Mouse (Mus musculus) heart, embryonic 10.5 days (tissue): ENCODE measurements around the gene Anapc15. TPM values are rescaled to one million over a fixed set of nuclear protein-coding genes. Genes with fewer than 3 reads are reported as not detected.

Experiments
- DNase-seq: peaks from one replicate; pipeline ENCODE4 v3.0.0-alpha.2; 2017; ENCODE audit warnings: low spot score
- H3K27ac ChIP-seq: fragments of 300-500 bp; sonication (generic); 2 replicates; pipeline ENCODE4 v1.5.1; 2016; ENCODE audit warnings: mild to moderate bottlenecking
- H3K27me3 ChIP-seq: fragments of 300-500 bp; sonication (generic); 2 replicates; pipeline ENCODE4 v1.6.1; 2016; ENCODE audit warnings: mild to moderate bottlenecking; ENCODE audit not compliant: poor library complexity, insufficient read depth, severe bottlenecking
- H3K36me3 ChIP-seq: fragments of 300-500 bp; sonication (generic); 2 replicates; pipeline ENCODE4 v1.6.1; 2016; ENCODE audit warnings: mild to moderate bottlenecking, moderate library complexity
- H3K4me1 ChIP-seq: fragments of 300-500 bp; sonication (generic); 2 replicates; pipeline ENCODE4 v1.6.1; 2016; ENCODE audit warnings: mild to moderate bottlenecking
- H3K4me3 ChIP-seq: fragments of 300-500 bp; sonication (generic); 2 replicates; pipeline ENCODE4 v1.5.1; 2016; ENCODE audit warnings: mild to moderate bottlenecking, moderate library complexity
- H3K9me3 ChIP-seq: fragments of 300-500 bp; sonication (generic); 2 replicates; pipeline ENCODE4 v1.6.1; 2016; ENCODE audit warnings: mild to moderate bottlenecking, moderate library complexity
- WGBS: fragments of 180-500 bp; shearing (Covaris S2); methylation state at CpG from one replicate; pipeline ENCODE4 v1.1.7; 2016; 5-methylcytosine and 5-hydroxymethylcytosine counted together
- polyA plus RNA-seq: library from polyadenylated mRNA; unstranded; fragments of >200 nt; fragmentation: Nextera tagmentation; extraction: Ambion mirVana; gene quantifications from 2 replicates; pipeline ENCODE4 v1.2.1, GENCODE M21; 2016

Anapc15 gene
- polyA plus RNA-seq, 1 experiment from 2014 or later = 94.3 TPM

DNA sequence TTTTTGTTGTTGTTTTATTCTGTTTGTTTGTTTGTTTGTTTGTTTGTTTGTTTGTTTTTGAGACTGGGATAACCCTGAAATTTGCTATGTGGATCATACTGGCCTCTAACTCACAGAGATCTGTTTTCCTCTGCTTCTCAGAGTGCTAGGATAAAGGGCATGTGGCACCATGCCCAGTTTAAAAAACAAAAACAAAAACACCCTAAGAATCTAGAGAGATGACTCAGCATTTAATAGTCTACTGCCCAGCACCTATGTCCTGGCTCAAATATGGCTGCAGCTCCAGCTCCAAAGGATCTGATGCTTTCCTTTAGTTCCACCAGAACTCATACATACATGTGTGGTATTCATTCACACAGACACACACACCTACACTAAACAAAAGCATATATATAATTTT lies 2.5 kb upstream of the Anapc15 start:
- Histone ChIP-seq H3K9me3 (no peaks in the 10 kb centered on the region), H3K4me1 (no peaks in the 10 kb centered on the region)

DNA sequence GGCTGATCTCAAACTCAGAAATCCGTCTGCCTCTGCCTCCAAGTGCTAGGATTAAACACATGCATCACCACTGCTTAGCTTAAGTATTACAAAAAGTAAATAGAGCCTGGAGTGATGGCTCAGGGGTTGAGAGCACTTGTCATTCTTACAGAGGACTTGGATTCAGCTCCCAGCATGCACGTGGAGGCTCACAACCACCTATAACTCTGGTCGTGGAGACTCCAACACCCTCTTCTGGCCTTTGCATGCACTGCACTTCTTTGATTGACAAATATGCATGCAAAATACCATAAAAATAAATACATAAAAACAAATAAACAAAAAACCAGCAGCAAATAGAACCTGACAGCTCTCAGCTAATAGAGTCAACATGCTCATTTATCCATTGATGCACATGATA lies 1.2 kb upstream of the Anapc15 start:
- 0 out of 2 replicates have a peak, but pooled peaks cover 5% of the 10 kb centered on the region for H3K4me1 ChIP-seq
- no peaks in the 10 kb centered on the region for H3K36me3 ChIP-seq
- 67% methylated on average over 3 of the region's 3 CpGs for WGBS
- H3K27ac ChIP-seq = no peak overlapping the region
- H3K9me3 ChIP-seq = no peaks in the 10 kb centered on the region
- H3K27me3 ChIP-seq = no peaks in the 10 kb centered on the region
- no peak for DNase-seq
- no peak overlapping the region for H3K4me3 ChIP-seq

More for the DNA sequence above, 2.5 kb upstream of the Anapc15 start:
- no peaks in the 10 kb centered on the region for H3K27me3 ChIP-seq
- DNase-seq = no peak
- no peak overlapping the region for H3K4me3 ChIP-seq
- no peaks in the 10 kb centered on the region for H3K36me3 ChIP-seq
- no peak overlapping the region for H3K27ac ChIP-seq

DNA sequence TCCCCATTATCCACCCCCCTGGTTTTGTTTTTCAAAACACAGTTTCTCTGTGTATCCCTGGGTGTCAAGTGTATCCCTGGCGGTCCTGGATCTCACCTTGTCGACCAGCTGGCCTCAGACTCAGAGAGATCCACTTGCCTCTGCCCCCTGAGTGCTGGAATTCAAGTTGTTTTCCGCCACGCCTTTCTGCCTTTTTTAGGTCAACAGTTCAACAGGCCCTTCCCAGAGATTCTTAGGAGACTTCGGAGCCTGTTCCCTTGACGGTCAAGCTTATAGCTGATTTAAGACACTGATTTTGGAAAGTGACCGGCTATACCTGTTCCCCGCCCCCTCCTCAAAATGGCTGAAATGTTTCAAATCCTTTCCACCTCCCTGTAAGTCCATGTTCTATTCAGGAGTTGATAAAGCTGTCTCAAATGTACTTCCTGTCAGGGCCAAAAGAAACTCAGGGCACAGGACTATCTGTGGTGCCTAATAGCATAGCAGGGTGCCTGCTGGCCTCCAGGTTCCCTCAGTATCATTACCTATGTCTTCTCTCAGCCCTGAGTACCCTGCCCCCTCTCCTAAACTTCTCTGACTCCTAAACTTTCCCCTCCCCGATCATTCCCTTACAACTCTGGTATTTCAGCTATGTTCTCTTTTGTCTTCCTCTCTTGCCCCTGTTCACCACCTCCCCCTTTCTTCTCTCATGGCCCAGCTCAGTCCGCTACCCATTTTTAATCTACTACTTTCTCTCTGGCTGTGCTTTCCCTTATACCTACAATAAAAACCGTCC lies 3.2 kb downstream of the Anapc15 start:
- DNase-seq = no peak
- no peaks in the 10 kb centered on the region for H3K9me3 ChIP-seq
- peaks cover 19% of the 10 kb centered on the region for H3K4me1 ChIP-seq
- no peak overlapping the region for H3K27ac ChIP-seq
- H3K36me3 ChIP-seq = no peaks in the 10 kb centered on the region
- no peaks in the 10 kb centered on the region for H3K27me3 ChIP-seq
- 76% methylated on average over 11 of the region's 11 CpGs for WGBS
- no peak overlapping the region for H3K4me3 ChIP-seq

DNA sequence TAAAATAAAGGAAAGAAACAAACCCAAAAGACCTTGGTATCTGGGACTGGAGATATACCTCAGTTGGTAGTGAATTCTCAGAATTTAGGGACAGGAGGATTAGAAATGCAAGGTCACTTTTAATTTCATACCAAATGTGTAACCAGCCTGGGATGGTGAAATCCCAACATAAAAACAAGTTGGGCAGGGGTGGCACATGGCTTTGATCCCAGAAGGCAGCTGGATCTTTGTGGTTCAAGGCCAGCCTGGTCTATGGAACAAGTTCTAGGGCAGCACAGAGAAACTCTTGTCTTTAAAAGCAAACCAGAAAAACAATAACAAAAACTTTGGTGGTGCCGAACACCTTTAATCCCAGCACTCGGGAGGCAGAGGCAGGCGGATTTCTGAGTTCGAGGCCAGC lies 4.0 kb downstream of the Anapc15 start:
- no peak overlapping the region for H3K27ac ChIP-seq
- H3K9me3 ChIP-seq = no peaks in the 10 kb centered on the region
- H3K27me3 ChIP-seq = no peaks in the 10 kb centered on the region
- H3K36me3 ChIP-seq = no peaks in the 10 kb centered on the region
- no peak for DNase-seq
- peaks cover 19% of the 10 kb centered on the region for H3K4me1 ChIP-seq
- H3K4me3 ChIP-seq = no peak overlapping the region
- WGBS = 94% methylated on average over 4 of the region's 4 CpGs

DNA sequence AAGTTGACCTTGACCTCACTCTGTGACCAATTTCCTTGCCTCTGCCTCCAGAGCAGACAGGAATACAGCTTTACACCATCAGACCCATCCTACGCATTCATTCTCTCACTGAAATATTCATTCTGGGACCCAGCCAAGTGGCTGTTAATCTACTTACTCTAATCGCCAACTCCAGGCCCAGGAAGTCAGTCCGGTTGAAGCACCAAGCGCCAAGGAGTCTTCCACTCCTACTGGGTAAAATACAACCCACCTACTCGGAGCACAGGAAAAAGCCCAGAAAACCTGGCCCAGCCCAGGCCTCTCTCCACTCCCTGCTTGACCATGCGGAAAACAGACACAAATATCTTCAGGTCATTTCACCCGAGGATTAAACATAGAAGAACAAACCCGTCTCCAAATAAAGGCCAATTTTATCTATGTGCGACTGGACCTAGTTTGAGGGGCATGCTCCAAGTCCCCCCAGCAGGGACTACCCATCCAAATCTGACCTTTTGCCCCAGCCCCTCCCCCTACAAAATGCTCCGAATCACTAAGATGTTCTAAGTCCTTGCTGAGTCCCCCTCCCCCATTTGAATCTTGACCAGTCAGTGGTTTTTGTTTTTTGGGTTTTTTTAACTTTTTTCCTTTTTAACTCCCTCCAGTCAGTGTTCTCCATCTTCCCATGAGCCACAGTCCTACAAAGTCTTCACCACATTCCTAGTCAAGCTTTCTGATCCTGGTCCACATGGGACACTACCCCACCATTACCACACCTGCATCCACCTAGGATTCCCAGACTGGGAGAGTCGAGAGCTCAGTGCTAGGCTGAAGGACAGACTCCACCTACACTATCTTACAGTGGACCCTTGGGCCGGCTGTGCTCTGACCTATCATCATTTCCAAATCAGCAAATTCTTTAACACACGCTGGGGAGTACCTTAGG lies 5.0 kb downstream of the Anapc15 start:
- Histone ChIP-seq H3K4me1 (peaks cover 24% of the 10 kb centered on the region), H3K36me3 (no peaks in the 10 kb centered on the region), H3K27me3 (no peaks in the 10 kb centered on the region), H3K4me3 (no peak overlapping the region), H3K9me3 (no peaks in the 10 kb centered on the region), H3K27ac (peak overlapping the region; percentile 36; the same call in 1 of the 2 replicates)
- WGBS = 70% methylated on average over 13 of the region's 13 CpGs
- no peak for DNase-seq

DNA sequence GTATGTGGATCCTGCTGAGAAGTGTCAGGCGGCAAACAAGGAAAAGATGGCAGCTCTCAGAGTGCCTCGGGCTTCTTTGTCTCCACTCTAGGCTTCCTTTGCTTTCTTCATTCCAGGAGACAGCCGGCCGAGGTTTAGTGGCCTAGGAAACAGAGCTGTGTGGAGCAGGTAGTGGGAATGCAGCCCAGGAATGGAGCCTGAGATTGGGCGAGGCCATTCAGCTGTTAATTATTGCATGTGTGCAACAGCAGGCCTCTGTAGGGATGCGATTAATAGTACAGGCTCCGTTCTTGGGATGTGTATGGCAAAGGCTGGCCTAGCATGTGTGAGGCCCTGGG lies 5.6 kb downstream of the Anapc15 start:
- no peaks in the 10 kb centered on the region for H3K27me3 ChIP-seq
- no peaks in the 10 kb centered on the region for H3K36me3 ChIP-seq
- no peak overlapping the region for H3K4me3 ChIP-seq
- no peak for DNase-seq
- H3K27ac ChIP-seq = no peak overlapping the region
- peaks cover 24% of the 10 kb centered on the region for H3K4me1 ChIP-seq
- H3K9me3 ChIP-seq = no peaks in the 10 kb centered on the region
- 65% methylated on average over 7 of the region's 7 CpGs for WGBS

DNA sequence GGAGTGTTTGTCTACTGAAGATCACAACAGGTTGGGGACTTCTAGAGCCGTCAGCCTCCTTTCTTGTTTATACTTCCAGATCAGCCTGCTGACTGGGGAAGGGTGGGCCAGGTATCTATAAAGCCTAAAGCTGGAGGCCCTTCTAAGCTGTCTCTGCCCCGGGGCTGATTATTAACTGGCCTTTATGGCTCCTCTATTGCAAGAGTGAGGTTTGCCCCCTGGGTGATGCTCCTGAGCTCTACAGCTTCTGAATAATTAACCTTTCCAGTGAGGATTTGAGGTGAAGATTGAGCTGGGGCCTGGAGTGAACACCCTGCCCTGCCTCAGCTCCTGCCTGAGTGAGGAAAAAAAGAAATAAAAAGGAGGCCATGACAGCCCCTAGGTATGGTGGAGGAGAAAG lies 7.1 kb downstream of the Anapc15 start, which contains the start of gene Folr1:
Folr1 (minus strand) TSS at position 160 of the 400 bp plus-strand sequence.
- no peak within 1 kb of the TSS for H3K4me3 ChIP-seq

DNA sequence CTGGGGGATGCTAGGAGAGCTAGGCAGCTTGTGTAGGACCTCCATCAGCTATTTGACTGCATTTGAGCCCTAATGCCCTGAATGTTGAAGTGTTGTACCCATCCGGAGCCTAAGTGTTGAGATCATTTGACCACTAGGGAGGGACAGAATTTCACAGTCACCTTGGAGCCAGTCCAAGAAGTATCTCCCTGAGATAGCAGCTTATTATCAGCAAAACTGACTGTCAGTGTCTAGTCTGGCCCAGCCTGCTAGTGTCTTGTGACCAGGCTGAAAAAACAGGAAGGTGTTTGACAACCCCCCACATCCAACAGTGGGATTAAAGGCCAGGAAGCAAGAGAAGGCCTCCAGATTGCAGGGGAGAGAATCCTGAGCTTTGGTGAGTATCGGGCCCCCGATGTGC lies 7.8 kb downstream of the Anapc15 start:
- WGBS = 34% methylated on average over 3 of the region's 3 CpGs
- Histone ChIP-seq H3K27me3 (no peaks in the 10 kb centered on the region), H3K4me1 (peaks cover 24% of the 10 kb centered on the region), H3K27ac (peak overlapping the region; percentile 59), H3K36me3 (no peaks in the 10 kb centered on the region), H3K4me3 (no peak overlapping the region), H3K9me3 (no peaks in the 10 kb centered on the region)
- DNase-seq = no peak

More for the DNA sequence above, 7.1 kb downstream of the Anapc15 start, which contains the start of gene Folr1:
- Histone ChIP-seq H3K27ac (peak within 1 kb of the TSS; percentile 59), H3K27me3 (no peaks in the 10 kb centered on the region), H3K36me3 (no peaks in the 10 kb centered on the region), H3K4me1 (peaks cover 24% of the 10 kb centered on the region), H3K9me3 (no peaks in the 10 kb centered on the region)
- DNase-seq = no peak
- 80% methylated on average over 2 of the region's 2 CpGs for WGBS

DNA sequence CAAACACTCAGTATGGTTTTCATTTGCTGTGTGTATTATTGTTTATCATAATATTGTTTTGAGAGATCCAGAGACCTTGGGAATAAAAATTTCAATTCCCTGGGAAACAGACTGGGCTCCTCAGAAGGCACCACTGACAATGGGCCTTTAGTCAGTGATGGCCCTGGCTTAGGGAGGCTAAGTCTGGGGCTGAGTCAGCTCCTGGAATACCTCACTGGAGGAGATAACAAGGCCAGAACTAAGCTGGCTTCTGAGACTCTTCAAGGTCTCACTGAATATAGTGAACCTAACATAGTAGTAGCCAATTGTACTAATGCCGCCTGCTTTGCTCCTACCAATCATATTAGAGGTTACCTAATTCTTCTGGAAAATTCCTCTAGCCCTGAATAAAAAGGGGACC lies 12.5 kb downstream of the Anapc15 start:
- H3K27me3 ChIP-seq = no peaks in the 10 kb centered on the region
- WGBS = 91% methylated on average over 1 of the region's 1 CpGs
- no peak overlapping the region for H3K4me3 ChIP-seq
- no peaks in the 10 kb centered on the region for H3K36me3 ChIP-seq
- no peak overlapping the region for H3K27ac ChIP-seq
- peaks cover 12% of the 10 kb centered on the region for H3K4me1 ChIP-seq
- H3K9me3 ChIP-seq = no peaks in the 10 kb centered on the region
- DNase-seq = no peak

DNA sequence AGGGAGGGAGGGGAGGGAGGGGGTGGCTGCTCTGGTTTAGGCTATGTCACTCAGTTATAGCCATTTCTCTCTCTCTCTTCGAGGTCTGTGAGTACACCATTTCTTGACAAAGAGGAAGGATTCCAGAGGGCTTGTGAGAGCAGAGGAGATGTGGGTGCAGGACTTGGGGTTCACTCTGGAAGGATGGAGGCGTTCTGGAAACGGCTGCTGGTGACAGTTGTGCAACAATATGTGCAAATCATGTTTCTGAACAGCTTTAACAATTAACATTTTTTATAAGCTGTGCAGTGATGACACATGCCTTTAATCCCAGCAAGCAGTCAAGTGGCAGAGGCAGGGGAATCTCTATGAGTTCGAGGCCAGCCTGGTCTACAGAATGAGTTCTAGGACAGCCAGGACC lies 17.3 kb downstream of the Anapc15 start:
- H3K4me3 ChIP-seq = no peak overlapping the region
- no peaks in the 10 kb centered on the region for H3K36me3 ChIP-seq
- H3K9me3 ChIP-seq = no peaks in the 10 kb centered on the region
- no peak for DNase-seq
- H3K27ac ChIP-seq = no peak overlapping the region
- H3K27me3 ChIP-seq = no peaks in the 10 kb centered on the region
- 78% methylated on average over 4 of the region's 4 CpGs for WGBS
- 0 out of 2 replicates have a peak, but pooled peaks cover 3% of the 10 kb centered on the region for H3K4me1 ChIP-seq

DNA sequence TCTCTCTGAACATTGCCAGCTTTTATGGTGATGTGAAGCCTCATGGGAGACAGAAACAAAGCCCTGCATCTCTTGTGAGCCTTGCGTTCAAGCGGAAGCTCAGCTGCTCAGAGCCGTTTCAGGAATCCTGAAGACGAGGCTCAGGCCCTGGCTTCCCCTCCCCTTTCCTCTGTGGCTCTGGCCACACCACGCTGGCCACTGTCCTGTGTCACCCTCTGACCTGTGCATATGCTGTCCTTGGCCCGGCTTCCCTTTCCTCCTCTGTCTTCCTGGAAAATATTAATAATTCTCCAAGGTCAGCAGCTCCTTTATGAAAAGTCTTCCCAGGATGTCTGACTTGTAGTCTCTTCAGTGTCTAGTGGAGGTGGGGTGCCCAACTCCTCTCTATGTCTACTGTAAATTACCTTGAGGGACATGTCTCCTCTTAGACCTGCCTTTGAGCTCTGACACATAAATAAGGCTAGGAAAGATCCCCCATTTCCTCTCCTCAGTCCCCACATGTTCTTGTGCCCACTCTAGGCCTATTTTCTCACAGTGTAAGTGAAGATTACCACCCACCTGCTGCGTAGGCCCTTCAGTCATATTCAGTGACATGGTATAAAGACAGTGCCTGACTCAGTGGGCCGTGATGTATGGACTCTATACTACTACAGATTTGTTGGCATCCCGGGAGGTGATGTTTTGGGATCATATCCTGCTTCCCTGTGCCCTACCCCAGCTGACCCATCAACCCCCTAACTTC lies 19.1 kb downstream of the Anapc15 start:
- WGBS = 63% methylated on average over 9 of the region's 9 CpGs
- no peak for DNase-seq
- Histone ChIP-seq H3K9me3 (no peaks in the 10 kb centered on the region), H3K36me3 (no peaks in the 10 kb centered on the region), H3K4me1 (0 out of 2 replicates have a peak, but pooled peaks cover 5% of the 10 kb centered on the region), H3K4me3 (no peak overlapping the region), H3K27ac (no peak overlapping the region), H3K27me3 (no peaks in the 10 kb centered on the region)

DNA sequence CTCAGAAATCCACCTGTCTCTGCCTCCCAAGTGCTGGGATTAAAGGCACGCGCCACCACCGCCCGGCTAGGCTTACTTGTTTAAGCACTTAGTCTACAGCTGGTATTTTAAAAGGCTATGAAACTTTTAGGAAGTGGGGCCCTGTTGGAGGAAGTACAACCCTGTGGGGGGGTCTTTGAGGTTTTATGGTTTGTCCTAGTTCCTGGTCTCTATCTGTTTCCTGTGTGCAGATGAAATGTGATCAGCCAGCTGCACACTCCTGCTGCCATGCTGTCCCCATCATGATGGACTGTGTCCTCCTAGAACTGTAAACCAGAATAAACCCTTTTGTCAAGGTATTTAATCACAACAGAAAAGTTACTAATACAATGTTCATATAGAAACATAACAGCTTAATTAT lies 20.6 kb downstream of the Anapc15 start:
- Histone ChIP-seq H3K27me3 (no peaks in the 10 kb centered on the region), H3K27ac (no peak overlapping the region), H3K36me3 (no peaks in the 10 kb centered on the region), H3K4me3 (no peak overlapping the region), H3K9me3 (no peaks in the 10 kb centered on the region), H3K4me1 (0 out of 2 replicates have a peak, but pooled peaks cover 5% of the 10 kb centered on the region)
- 90% methylated on average over 4 of the region's 4 CpGs for WGBS
- DNase-seq = no peak
